Mouse (Mus musculus) megakaryocyte, embryonic 14.5 days (primary cell): ENCODE data around the gene Ntn1.

Source experiments
- FLI1 ChIP-seq: IDR thresholded peaks from 2 replicates; pipeline ENCODE4 v1.6.1; 2012; ENCODE audit warnings: low read length, inconsistent platforms, mixed read lengths
- GATA1 ChIP-seq: IDR thresholded peaks from 3 replicates; pipeline ENCODE4 v1.6.1; 2012; ENCODE audit warnings: mixed read lengths, low read length, inconsistent platforms, borderline replicate concordance

DNA sequence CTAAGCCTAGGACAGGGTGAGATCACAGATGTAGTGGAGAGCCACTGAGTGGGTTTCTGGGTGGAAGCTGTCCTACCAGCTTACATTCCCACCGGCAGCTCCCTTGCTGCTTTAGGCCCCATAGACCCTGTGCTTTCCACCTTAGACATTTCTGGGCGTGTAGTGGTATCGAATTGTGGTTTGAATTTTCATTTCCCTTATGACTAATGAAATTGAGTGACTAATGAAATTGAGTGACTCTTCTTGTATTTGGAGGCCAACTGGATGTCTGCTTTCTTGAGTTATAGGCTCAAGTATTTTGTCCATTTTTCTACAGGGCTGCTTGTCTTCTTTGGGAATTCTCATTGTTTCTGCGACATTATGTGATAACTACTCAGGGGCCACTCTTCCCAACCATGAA lies 45.9 kb upstream of the Ntn1 start:
- TF ChIP-seq GATA1 = no peak
- TF ChIP-seq FLI1 = no peak
